Mouse (Mus musculus): ENCODE results near the gene Bsg. TPM values are rescaled to one million over a fixed set of nuclear protein-coding genes. Genes with fewer than 3 reads are reported as not detected.

The Bsg gene
- polyA plus RNA-seq, 1 experiment from 2014 or later, result 819 TPM

DNA sequence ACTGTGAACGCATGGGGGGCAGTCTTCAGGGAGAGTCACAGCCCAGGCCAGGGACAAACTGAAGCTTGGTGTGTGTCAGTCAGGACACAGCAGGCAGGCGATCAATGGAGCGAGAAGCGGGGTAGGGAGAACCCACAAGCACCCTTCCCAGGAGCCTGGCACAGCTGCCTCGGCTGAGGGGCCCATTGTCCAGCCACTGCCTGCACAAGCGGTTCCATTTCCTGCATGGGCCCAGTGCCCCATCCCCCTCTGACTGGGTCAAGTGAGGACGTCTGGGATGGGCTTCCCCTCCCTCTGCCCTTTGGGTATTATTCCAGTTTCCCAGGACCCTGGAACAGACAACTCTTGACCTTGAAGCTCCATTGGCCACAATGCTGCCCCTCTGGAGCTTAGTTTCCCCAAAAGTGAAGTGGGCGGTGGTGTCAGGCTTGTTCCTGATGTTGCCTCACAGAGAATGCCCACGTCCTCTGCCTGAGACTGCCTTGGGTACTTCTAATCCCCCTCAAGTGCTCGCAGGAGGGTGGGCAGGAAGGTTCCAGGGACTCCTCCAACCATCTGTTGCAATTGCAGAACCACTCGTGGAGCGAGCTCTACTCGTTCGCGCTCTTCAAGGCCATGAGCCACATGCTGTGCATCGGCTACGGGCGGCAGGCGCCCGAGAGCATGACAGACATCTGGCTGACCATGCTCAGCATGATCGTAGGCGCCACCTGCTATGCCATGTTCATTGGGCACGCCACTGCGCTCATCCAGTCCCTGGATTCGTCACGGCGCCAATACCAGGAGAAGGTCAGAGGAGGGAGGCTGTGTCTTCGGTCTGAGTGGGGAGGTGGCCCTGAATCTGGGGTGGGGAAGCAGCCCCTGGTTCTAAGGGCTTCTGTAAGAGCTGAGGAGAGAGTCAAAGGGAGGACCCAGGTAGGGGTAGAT, 24.3 kb downstream of the Bsg start:
- Histone ChIP-seq H3K4me1 (no peaks in the 10 kb centered on the region), H3K27me3 (replicated peaks) (no peaks in the 10 kb centered on the region), H3K4me2 (no peak overlapping the region), H3K4me3 (no peak overlapping the region), H3K36me3 (replicated peaks) (peaks cover 3% of the 10 kb centered on the region; the same call in 1 of the 2 replicates), H3K9ac (no peak overlapping the region), H3K27ac (no peak overlapping the region), H3K9me3 (no peaks in the 10 kb centered on the region)
- WGBS, result 73% methylated on average over 28 of the region's 28 CpGs
- ATAC-seq (replicated peaks), result no peak

DNA sequence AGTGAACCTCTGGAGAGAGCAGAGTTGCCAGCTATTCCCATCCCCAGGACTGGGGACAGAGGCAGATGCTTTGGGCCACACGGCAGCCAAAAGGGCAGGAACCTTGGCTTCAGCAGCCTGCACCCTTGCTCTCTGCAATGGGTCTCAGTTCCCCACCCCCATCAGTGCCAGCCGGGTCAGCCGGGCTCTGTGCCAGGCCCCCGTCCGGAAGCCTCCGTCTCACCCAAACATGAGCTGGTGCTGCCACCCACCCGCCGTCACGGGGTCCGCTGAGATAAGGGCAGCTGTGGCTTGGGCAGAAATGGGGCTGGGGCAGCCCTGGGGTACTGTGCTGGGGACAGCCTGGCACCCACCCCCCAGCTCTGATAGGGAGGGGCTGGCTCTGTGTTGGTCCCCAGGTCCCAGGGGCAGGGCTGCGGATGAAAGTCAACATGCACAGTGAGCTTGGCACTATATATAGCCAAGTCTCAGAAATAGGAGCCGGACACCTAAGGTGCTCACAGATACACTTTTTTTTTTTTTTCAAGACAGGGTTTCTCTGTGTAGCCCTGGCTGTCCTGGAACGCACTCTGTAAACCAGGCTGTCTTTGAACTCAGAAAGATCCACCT, 25.2 kb downstream of the Bsg start:
- Histone ChIP-seq H3K27me3 (replicated peaks) (no peaks in the 10 kb centered on the region), H3K36me3 (replicated peaks) (peaks cover 11% of the 10 kb centered on the region; the same call in 1 of the 2 replicates), H3K9me3 (no peaks in the 10 kb centered on the region), H3K4me1 (no peaks in the 10 kb centered on the region), H3K9ac (no peak overlapping the region), H3K4me2 (no peak overlapping the region), H3K27ac (no peak overlapping the region), H3K4me3 (no peak overlapping the region)
- WGBS, result 81% methylated on average over 13 of the region's 13 CpGs
- ATAC-seq (replicated peaks), result no peak

DNA sequence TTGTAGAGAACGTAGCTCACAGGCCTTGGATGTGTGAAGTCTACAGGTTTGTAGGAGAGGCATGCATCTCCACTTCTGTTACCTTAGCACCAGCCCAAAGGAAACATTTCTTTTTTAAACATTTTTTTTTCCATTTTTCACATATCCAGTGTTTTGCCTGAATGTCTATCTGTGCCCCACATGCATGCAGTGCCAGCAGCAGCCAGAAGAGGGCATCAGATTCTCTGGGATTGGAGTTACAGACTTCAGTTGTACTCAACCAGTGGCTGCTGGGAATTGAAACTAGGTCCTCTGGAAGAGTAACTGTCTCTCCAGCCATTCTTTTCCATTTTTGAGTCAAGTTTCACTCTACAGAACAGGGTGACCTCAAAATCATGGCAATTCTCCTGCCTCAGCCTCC, 28.2 kb downstream of the Bsg start:
- H3K9me3 ChIP-seq, result 0 out of 2 replicates have a peak, but pooled peaks cover 2% of the 10 kb centered on the region
- 100% methylated on average over 1 of the region's 1 CpGs for WGBS
- H3K4me2 ChIP-seq, result no peak overlapping the region
- ATAC-seq (replicated peaks), result no peak
- no peak overlapping the region for H3K9ac ChIP-seq
- H3K4me3 ChIP-seq, result no peak overlapping the region
- H3K36me3 ChIP-seq (replicated peaks), result peaks cover 41% of the 10 kb centered on the region
- H3K27ac ChIP-seq, result no peak overlapping the region
- no peaks in the 10 kb centered on the region for H3K4me1 ChIP-seq
- H3K27me3 ChIP-seq (replicated peaks), result peaks cover 6% of the 10 kb centered on the region; the same call in 1 of the 2 replicates

DNA sequence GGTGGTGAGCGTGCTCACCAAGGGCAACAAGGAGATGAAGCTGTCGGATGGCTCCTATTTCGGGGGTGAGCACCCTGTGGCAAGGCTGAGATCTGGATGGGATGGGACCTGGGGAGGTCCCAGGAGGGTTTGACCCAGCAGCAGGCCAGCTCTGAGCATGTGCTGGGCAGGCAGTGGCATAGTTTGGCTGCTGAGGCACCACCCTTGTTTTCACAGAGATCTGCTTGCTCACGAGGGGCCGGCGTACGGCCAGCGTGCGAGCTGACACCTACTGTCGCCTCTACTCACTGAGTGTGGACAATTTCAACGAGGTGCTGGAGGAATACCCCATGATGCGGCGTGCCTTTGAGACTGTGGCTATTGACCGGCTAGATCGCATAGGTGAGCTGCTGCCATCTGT, 29.6 kb downstream of the Bsg start:
- no peak overlapping the region for H3K4me2 ChIP-seq
- peaks cover 6% of the 10 kb centered on the region; the same call in 1 of the 2 replicates for H3K27me3 ChIP-seq (replicated peaks)
- H3K9ac ChIP-seq, result no peak overlapping the region
- no peak overlapping the region for H3K27ac ChIP-seq
- no peak for ATAC-seq (replicated peaks)
- no peaks in the 10 kb centered on the region for H3K4me1 ChIP-seq
- H3K36me3 ChIP-seq (replicated peaks), result peaks cover 55% of the 10 kb centered on the region
- no peak overlapping the region for H3K4me3 ChIP-seq
- peaks cover 11% of the 10 kb centered on the region for H3K9me3 ChIP-seq
- 96% methylated on average over 15 of the region's 15 CpGs for WGBS

DNA sequence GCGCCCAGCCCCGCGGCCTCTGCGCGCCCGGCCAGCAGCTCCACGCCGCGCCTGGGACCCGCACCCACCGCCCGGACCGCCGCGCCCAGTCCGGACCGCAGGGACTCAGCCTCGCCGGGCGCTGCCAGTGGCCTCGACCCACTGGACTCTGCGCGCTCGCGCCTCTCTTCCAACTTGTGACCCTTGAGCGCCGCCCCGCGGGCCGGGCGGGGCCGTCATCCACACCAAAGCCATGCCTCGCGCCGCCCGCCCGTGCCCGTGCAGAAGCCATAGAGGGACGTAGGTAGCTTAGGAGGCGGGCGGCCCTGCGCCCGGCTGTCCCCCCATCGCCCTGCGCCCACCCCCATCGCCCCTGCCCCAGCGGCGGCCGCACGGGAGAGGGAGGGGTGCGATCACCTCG, 31.1 kb downstream of the Bsg start:
- no peak overlapping the region for H3K27ac ChIP-seq
- H3K4me3 ChIP-seq, result no peak overlapping the region
- H3K4me2 ChIP-seq, result no peak overlapping the region

DNA sequence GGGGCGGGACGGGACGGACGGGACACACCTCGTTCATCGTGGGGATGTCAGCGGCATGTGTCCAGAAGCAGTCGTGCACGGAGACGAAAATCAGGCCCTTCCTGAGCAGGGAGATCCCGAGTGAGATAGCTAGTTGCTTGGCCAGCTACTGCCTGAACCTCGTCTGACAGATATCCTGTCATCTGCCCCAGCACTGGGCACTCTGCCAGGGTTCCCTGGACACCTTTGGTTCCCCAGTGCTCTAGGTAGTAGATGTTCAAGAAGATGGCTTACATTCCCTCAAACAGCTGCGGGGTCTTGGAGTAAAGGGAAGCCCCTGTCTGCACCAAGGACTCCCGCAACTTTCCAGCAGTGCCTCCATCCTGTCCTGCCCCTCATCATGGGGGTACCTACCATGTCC, 32.4 kb downstream of the Bsg start:
- 89% methylated on average over 14 of the region's 14 CpGs for WGBS
- Histone ChIP-seq H3K27ac (no peak overlapping the region), H3K27me3 (replicated peaks) (peaks cover 6% of the 10 kb centered on the region; the same call in 1 of the 2 replicates), H3K36me3 (replicated peaks) (peaks cover 83% of the 10 kb centered on the region), H3K4me3 (no peak overlapping the region), H3K9me3 (peaks cover 23% of the 10 kb centered on the region), H3K4me2 (no peak overlapping the region), H3K4me1 (no peaks in the 10 kb centered on the region), H3K9ac (no peak overlapping the region)
- no peak for ATAC-seq (replicated peaks)

More for the DNA sequence above, 31.1 kb downstream of the Bsg start:
- H3K27me3 ChIP-seq (replicated peaks), result peaks cover 6% of the 10 kb centered on the region; the same call in 1 of the 2 replicates
- no peaks in the 10 kb centered on the region for H3K4me1 ChIP-seq
- H3K9ac ChIP-seq, result no peak overlapping the region
- WGBS, result 22% methylated on average over 45 of the region's 52 CpGs
- ATAC-seq (replicated peaks), result no peak
- H3K9me3 ChIP-seq, result peaks cover 23% of the 10 kb centered on the region
- H3K36me3 ChIP-seq (replicated peaks), result peaks cover 70% of the 10 kb centered on the region

DNA sequence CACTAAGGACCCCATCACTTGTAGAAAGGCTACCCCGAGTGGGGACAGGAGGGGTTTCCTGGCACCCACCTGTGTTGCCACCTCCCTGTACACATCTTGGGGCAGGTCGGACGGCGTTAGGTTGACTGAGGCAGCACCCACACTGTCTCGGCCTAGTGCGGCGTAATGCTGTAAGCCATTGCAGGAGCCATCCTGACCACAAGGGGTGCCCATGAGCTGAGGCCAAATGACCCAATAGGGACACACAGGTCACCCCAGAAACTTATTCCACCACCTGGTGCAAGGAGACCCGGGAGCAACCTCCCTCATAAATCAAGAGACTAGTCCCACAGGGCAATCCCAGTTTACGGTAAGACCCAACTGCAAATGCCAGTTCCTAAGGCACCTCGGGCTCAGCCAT, 34.0 kb downstream of the Bsg start:
- no peak overlapping the region for H3K9ac ChIP-seq

DNA sequence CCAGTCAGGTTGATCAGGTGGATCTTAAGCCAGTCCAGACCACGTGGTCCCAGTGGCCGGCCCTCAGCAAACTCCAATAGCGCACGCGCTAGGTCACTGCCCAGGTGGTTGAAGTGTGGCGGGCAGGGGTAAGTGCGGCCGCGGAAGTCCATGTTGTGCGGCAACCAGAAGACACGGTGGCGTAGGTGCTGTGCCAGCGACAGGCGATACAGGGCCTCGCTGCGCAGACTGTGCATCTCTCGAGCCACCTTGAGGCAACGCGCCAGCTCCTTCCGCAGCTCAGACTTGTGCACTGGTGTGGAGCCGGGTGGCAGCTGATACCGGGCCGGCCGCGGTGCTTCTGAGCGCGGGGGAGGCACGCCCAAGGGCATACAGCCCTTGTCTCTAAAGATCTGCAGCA, 34.9 kb downstream of the Bsg start:
- Histone ChIP-seq H3K27ac (no peak overlapping the region), H3K4me2 (no peak overlapping the region), H3K4me1 (no peaks in the 10 kb centered on the region), H3K36me3 (replicated peaks) (peaks cover 88% of the 10 kb centered on the region), H3K4me3 (no peak overlapping the region), H3K9ac (no peak overlapping the region), H3K27me3 (replicated peaks) (peaks cover 6% of the 10 kb centered on the region; the same call in 1 of the 2 replicates), H3K9me3 (peaks cover 23% of the 10 kb centered on the region)
- 96% methylated on average over 28 of the region's 28 CpGs for WGBS
- ATAC-seq (replicated peaks), result no peak

More for the DNA sequence above, 34.0 kb downstream of the Bsg start:
- peaks cover 94% of the 10 kb centered on the region for H3K36me3 ChIP-seq (replicated peaks)
- 85% methylated on average over 10 of the region's 10 CpGs for WGBS
- ATAC-seq (replicated peaks), result no peak
- no peak overlapping the region for H3K4me3 ChIP-seq
- H3K27me3 ChIP-seq (replicated peaks), result peaks cover 6% of the 10 kb centered on the region; the same call in 1 of the 2 replicates
- H3K27ac ChIP-seq, result no peak overlapping the region
- no peaks in the 10 kb centered on the region for H3K4me1 ChIP-seq
- peaks cover 23% of the 10 kb centered on the region for H3K9me3 ChIP-seq
- no peak overlapping the region for H3K4me2 ChIP-seq

DNA sequence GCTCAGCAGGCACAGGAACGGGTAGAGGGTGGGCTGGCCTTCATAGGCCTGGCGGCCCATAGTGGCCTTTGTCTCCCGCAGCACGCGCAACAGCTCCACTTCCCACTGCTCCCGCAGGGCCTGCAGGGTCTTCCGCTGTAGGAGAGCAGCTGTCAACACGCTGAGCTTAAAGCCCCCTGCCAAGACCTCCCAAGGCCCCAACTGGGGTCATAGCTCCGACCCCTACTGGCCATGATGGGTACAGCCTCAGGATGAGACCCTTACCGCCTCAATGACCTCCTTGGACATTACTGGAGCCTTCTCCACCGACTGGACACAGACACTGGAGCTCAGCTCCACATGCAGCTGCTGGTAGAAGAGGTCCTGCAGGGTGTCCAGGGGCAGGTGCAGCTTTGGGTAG, 36.6 kb downstream of the Bsg start:
- no peak for ATAC-seq (replicated peaks)
- Histone ChIP-seq H3K36me3 (replicated peaks) (peaks cover 73% of the 10 kb centered on the region), H3K9ac (no peak overlapping the region), H3K27me3 (replicated peaks) (peaks cover under 1% of the 10 kb centered on the region; the same call in 1 of the 2 replicates), H3K9me3 (peaks cover 23% of the 10 kb centered on the region), H3K4me3 (no peak overlapping the region), H3K4me1 (peaks cover 8% of the 10 kb centered on the region), H3K4me2 (no peak overlapping the region), H3K27ac (no peak overlapping the region)
- WGBS, result 60% methylated on average over 11 of the region's 11 CpGs

DNA sequence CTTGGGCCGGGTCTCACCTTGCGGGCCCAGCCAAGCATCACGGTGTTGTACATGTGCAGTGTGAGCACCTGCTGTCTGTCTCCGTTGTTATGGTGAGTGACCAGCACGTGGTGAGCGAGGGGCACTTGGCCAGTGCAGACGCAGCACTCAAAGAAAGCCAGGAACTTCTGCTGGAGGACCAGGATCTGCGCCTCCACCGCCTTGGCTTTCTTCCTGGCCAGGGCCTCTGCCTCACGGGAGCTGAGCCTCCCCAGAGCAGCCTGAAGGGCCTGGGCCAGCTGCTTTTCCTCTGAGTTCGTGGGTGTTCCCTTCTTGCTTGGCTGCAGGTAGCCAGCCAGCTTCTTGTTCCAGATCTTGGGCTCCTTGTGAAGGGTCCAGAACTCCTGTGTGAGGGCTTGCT, 38.9 kb downstream of the Bsg start:
- H3K27me3 ChIP-seq (replicated peaks), result no peaks in the 10 kb centered on the region
- H3K4me3 ChIP-seq, result no peak overlapping the region
- H3K9ac ChIP-seq, result no peak overlapping the region
- ATAC-seq (replicated peaks), result no peak
- H3K4me2 ChIP-seq, result no peak overlapping the region
- H3K9me3 ChIP-seq, result peaks cover 17% of the 10 kb centered on the region
- no peak overlapping the region for H3K27ac ChIP-seq
- H3K36me3 ChIP-seq (replicated peaks), result peaks cover 50% of the 10 kb centered on the region
- WGBS, result 88% methylated on average over 11 of the region's 11 CpGs
- peaks cover 17% of the 10 kb centered on the region for H3K4me1 ChIP-seq

DNA sequence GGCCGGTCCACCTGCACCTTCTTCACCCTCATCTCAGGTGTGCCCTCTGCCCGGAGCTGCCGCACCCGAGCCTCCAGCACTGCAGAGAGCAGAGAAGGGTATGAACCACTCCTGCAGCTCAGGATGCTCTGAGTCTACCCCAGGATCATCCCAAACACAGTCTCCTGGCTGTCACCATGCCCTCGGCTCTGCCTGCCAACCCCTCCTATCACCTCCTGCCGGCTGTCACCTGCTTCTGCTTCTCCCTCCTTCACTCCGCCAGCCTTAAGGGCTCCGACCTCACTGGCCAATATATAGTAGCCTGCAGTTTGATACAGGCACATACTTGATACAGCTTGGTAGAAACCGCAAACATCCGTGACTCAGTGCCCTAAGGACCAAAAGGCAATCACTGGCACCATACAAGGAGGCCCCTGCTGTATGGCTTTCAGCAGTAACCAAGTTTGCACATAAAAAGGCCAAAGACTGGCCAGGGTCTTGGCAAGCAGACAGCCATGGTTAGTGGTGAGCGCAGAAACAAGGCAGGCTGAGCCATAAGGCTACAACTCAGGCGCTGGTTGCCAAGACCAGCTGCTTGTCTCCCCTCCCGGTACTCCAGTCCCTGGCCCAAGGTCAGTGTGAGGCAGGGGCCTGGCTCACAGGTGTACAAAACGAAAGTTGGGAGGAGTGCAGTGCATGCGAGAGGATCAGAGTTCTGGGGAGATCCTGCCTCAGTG, 39.5 kb downstream of the Bsg start:
- Histone ChIP-seq H3K4me2 (no peak overlapping the region), H3K4me1 (peaks cover 17% of the 10 kb centered on the region), H3K4me3 (no peak overlapping the region), H3K9ac (no peak overlapping the region), H3K36me3 (replicated peaks) (peaks cover 43% of the 10 kb centered on the region), H3K27ac (no peak overlapping the region), H3K9me3 (peaks cover 12% of the 10 kb centered on the region), H3K27me3 (replicated peaks) (no peaks in the 10 kb centered on the region)
- ATAC-seq (replicated peaks), result no peak
- 94% methylated on average over 15 of the region's 15 CpGs for whole genome bisulfite sequencing

DNA sequence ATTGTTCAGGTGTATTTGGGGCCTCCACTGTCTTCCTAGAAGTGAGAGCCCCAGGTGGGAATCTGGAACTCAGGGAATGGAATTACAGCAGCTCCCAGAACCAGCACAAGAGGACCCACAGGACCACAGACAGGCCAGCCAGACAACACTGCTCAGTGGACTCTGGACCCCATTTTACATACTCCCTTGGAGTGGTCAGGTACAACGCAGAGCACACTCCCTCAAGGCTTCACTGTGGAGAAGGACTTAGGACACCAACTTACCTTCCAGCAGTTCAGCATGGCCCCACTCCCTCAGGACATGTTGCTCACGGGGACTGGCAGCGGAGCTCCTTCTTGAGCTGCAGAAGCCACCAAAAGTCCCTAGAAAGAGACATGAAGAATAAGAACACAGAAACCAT, 41.1 kb downstream of the Bsg start:
- Histone ChIP-seq H3K4me2 (peak overlapping the region; percentile 83), H3K4me1 (peaks cover 17% of the 10 kb centered on the region), H3K4me3 (peak overlapping the region; percentile 67), H3K36me3 (replicated peaks) (peaks cover 27% of the 10 kb centered on the region), H3K27ac (no peak overlapping the region), H3K9me3 (no peaks in the 10 kb centered on the region), H3K27me3 (replicated peaks) (no peaks in the 10 kb centered on the region), H3K9ac (0 out of 2 replicates have a peak overlapping the region, but pooled peaks have one; percentile 64)
- ATAC-seq (replicated peaks), result no peak
- WGBS, result 94% methylated on average over 3 of the region's 3 CpGs
